Comparison of ENCODE assay signal across 10 mouse cellular contexts in the genomic region with DNA sequence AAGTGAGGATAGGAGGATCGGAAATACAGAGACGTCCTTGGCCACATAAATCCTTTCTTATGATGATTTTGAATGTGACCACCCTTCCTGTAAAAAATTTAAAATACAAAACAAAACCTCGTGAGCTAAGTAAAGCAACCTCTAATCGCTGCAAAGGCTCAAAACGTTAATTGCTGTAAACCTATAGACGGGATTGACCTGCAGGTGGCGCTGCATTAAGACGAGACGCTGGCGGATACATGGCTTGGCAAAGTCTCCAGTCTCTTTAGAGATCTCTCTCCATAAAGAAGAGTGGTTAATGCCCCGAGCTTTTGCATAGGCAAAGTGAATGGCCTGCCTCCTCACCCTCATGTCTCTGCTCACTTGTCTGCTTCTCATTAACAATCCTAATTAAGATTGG. TPM values are rescaled to one million over a fixed set of nuclear protein-coding genes. Genes with fewer than 3 reads are reported as not detected.
DNase-seq lines count a peak whose midpoint lies in the region; ATAC-seq lines count a peak whose summit lies in the region.
"Had no signal": no experiment of that assay in that cellular context is flagged by ENCODE, and none has a peak within 500 bp of the region (broad histone marks: within the 10 kb centered on the region; RNA-seq: fewer than 3 reads in every experiment).

No protein-coding gene starts in this region.

- peaks cover 7% of the 10 kb centered on the region; the same call in 1 of the 2 replicates for H3K4me1 ChIP-seq in kidney, embryonic 16.5 days (ENCODE audit: insufficient read depth, low read length)

- 15% methylated on average over 11 of the region's 11 CpGs for WGBS in kidney, embryonic 16.5 days

- peaks cover 35% of the 10 kb centered on the region for H3K27me3 ChIP-seq in kidney, embryonic 16.5 days (ENCODE audit: insufficient read depth, low read length)

- no peak overlapping the region for H3K9ac ChIP-seq in kidney, embryonic 16.5 days (replicated peaks; ENCODE audit: low read length)
- H3K9ac ChIP-seq: limb, embryonic 13.5 days had no signal

- H3K4me3 ChIP-seq in kidney, embryonic 16.5 days (ENCODE audit: low read length) = no peak overlapping the region
- H3K4me3 ChIP-seq: limb, embryonic 13.5 days had no signal

- no peaks in the 10 kb centered on the region for H3K9me3 ChIP-seq in kidney, embryonic 16.5 days (ENCODE audit: low read length)
- H3K9me3 ChIP-seq: limb, embryonic 13.5 days had no signal

- no peak for ATAC-seq in kidney, embryonic 16.5 days (ENCODE audit: low FRiP score, low TSS enrichment)

- intact Hi-C loops in left cerebral cortex, postnatal 14 days (cut with DNase I) = loop anchor here (5.0 to 10.0 kb wide), 2 partner anchors 162 to 241 kb away; no protein-coding TSS in a partner anchor

- no peaks in the 10 kb centered on the region for H3K36me3 ChIP-seq in kidney, embryonic 16.5 days (ENCODE audit: insufficient read depth, low read length)
- H3K36me3 ChIP-seq: limb, embryonic 13.5 days had no signal

- H3K27ac ChIP-seq in kidney, embryonic 16.5 days (ENCODE audit: low read length) = no peak overlapping the region
- H3K27ac ChIP-seq: limb, embryonic 13.5 days had no signal

- DNase-seq in kidney, adult 18-20 months = peak; percentile 31
- DNase-seq in adrenal gland, postnatal 14 days = peak; percentile 46
- peak; percentile 40 to 45 for DNase-seq in frontal cortex, postnatal 25 days (ENCODE audit: low spot score in 2 of 2)
- DNase-seq in left cerebral cortex, postnatal 14 days (ENCODE audit: low spot score in 2 of 2) = peak; percentile 63 to 74
- peak; percentile 41 for DNase-seq in right cerebral cortex, postnatal 25 days
- no peak for DNase-seq in ovary, postnatal 10 days (ENCODE audit: low spot score)
- DNase-seq in urinary bladder, postnatal 14 days (ENCODE audit: low spot score) = no peak

- H3K4me2 ChIP-seq in kidney, embryonic 16.5 days (replicated peaks; ENCODE audit: low read depth, low read length) = no peak overlapping the region
- H3K4me2 ChIP-seq: limb, embryonic 13.5 days had no signal

RNA-seq across cellular contexts. Expression of a gene that starts 2.0 kb away (rescaled TPM):
- 0.06 and 0.07 TPM in 2 replicates for polyA plus RNA-seq in kidney, embryonic 16.5 days (2015; fragmentation: Nextera tagmentation; extraction: Ambion mirVana)
- total RNA-seq in adrenal gland, postnatal 14 days (2021) = not detected in 2 replicates
- 1 to 10 TPM in 1 of 2 experiments, under 1 TPM in 1; 0.48 to 1.3 TPM for total RNA-seq in left cerebral cortex, postnatal 14 days (2021)
- total RNA-seq: common myeloid progenitor, adult 5-6 weeks had no signal
- polyA plus RNA-seq: limb, embryonic 13.5 days had no signal

Comparison
In these comparisons a context has a peak if more than half of its experiments do, and no peak if none do; other contexts are left out.
1. DNase-seq: peak in kidney, adult 18-20 months (single experiment), adrenal gland, postnatal 14 days (single experiment), frontal cortex, postnatal 25 days (2 of 2), left cerebral cortex, postnatal 14 days (2 of 2) and right cerebral cortex, postnatal 25 days (single experiment); none in ovary, postnatal 10 days (single experiment) and urinary bladder, postnatal 14 days (single experiment).